Mouse (Mus musculus): ENCODE data around the gene Acp6. TPM values are rescaled to one million over a fixed set of nuclear protein-coding genes. Genes with fewer than 3 reads are reported as not detected.
"Not testable (repeated sequence)": the region's sequence is repeated elsewhere in the genome, so short reads cannot be mapped to it uniquely, and the experiment has no call there.

The Acp6 gene
- 10 to 100 TPM; 20.7 to 22.1 TPM for total RNA-seq (2021)
- long read RNA-seq, experiment 1, partial matches to known transcripts, result 2 of 17 reads
- long read RNA-seq, experiment 1, other reads (novel, unspliced or antisense), result 5 of 17 reads
- long read RNA-seq, experiment 2, transcript Acp6-201 (10 exons, 1,754 nt), result major isoform, 15 of 31 reads
- long read RNA-seq, experiment 2, transcript Acp6-208 (1 exons, 3,291 nt), result minor isoform, 7 of 31 reads
- long read RNA-seq, experiment 2, partial matches to known transcripts, result 2 of 31 reads
- long read RNA-seq, experiment 2, other reads (novel, unspliced or antisense), result 3 of 31 reads

- DNase-seq (ENCODE audit: low spot score in 2 of 2), result peak; percentile 77 to 93
These were observed at the start of gene Acp6 for GRCm38 (mm10) chr3:97158611-97159508. TSS of gene Acp6 (plus strand) at chr3:97158777.

GRCm38 (mm10) chr3:97117511-97117910 lies 41.1 kb upstream of the Acp6 start:
- DNase-seq (ENCODE audit: low spot score in 2 of 2), result no peak

- no peak for DNase-seq (ENCODE audit: low spot score in 2 of 2)
These were observed 40.3 kb upstream of the Acp6 start for GRCm38 (mm10) chr3:97118313-97118712.

GRCm38 (mm10) chr3:97124193-97124592 lies 34.4 kb upstream of the Acp6 start:
- DNase-seq (ENCODE audit: low spot score in 2 of 2), result no peak

GRCm38 (mm10) chr3:97129410-97129809 lies 29.2 kb upstream of the Acp6 start:
- DNase-seq (ENCODE audit: low spot score in 2 of 2), result no peak

GRCm38 (mm10) chr3:97137666-97138065 lies 20.9 kb upstream of the Acp6 start:
- not testable (repeated sequence) for DNase-seq (ENCODE audit: low spot score in 2 of 2)

- no peak for DNase-seq (ENCODE audit: low spot score in 2 of 2)
These were observed 7.5 kb upstream of the Acp6 start for GRCm38 (mm10) chr3:97151092-97151491.

GRCm38 (mm10) chr3:97156431-97156830 lies 2.1 kb upstream of the Acp6 start:
- no peak for DNase-seq (ENCODE audit: low spot score in 2 of 2)

GRCm38 (mm10) chr3:97157308-97157707 lies 1.3 kb upstream of the Acp6 start:
- no peak for DNase-seq (ENCODE audit: low spot score in 2 of 2)

- DNase-seq (ENCODE audit: low spot score in 2 of 2), result peak; percentile 90 to 92
These were observed 498 bp upstream of the Acp6 start for GRCm38 (mm10) chr3:97157958-97158599.

- DNase-seq (ENCODE audit: low spot score in 2 of 2), result no peak
These were observed 903 bp downstream of the Acp6 start for GRCm38 (mm10) chr3:97159509-97159850.

GRCm38 (mm10) chr3:97159986-97160385 lies 1.4 kb downstream of the Acp6 start:
- DNase-seq (ENCODE audit: low spot score in 2 of 2), result no peak

- peak in 1 of 2 experiments; percentile 54 for DNase-seq (ENCODE audit: low spot score in 2 of 2)
These were observed 2.3 kb downstream of the Acp6 start for GRCm38 (mm10) chr3:97160908-97161307.

GRCm38 (mm10) chr3:97161773-97162172 lies 3.2 kb downstream of the Acp6 start:
- no peak for DNase-seq (ENCODE audit: low spot score in 2 of 2)

GRCm38 (mm10) chr3:97164477-97164876 lies 5.9 kb downstream of the Acp6 start:
- DNase-seq (ENCODE audit: low spot score in 2 of 2), result no peak

GRCm38 (mm10) chr3:97167126-97167525 lies 8.5 kb downstream of the Acp6 start:
- DNase-seq (ENCODE audit: low spot score in 2 of 2), result no peak

GRCm38 (mm10) chr3:97171531-97171930 lies 13.0 kb downstream of the Acp6 start:
- no peak for DNase-seq (ENCODE audit: low spot score in 2 of 2)

- DNase-seq (ENCODE audit: low spot score in 2 of 2), result no peak
These were observed 13.7 kb downstream of the Acp6 start for GRCm38 (mm10) chr3:97172231-97172630.

GRCm38 (mm10) chr3:97172632-97173031 lies 14.1 kb downstream of the Acp6 start:
- DNase-seq (ENCODE audit: low spot score in 2 of 2), result no peak

- DNase-seq (ENCODE audit: low spot score in 2 of 2), result no peak
These were observed 20.3 kb downstream of the Acp6 start for GRCm38 (mm10) chr3:97178885-97179284.

GRCm38 (mm10) chr3:97180527-97180926 lies 21.9 kb downstream of the Acp6 start:
- no peak for DNase-seq (ENCODE audit: low spot score in 2 of 2)

- no peak for DNase-seq (ENCODE audit: low spot score in 2 of 2)
These were observed 25.2 kb downstream of the Acp6 start for GRCm38 (mm10) chr3:97183810-97184209.

Measured in layer of hippocampus, postnatal 14 days (tissue).